Mouse (Mus musculus) large intestine, adult 2 months (tissue): ENCODE data around the gene Efr3b. TPM values are rescaled to one million over a fixed set of nuclear protein-coding genes. Genes with fewer than 3 reads are reported as not detected.

Experiments used
- DNase-seq: peaks from one replicate; pipeline ENCODE4 v3.0.0-alpha.2; 2012; ENCODE audit warnings: low read depth, low spot score
- WGBS: fragments of 180-500 bp; shearing (Covaris S2); methylation state at CpG from one replicate; pipeline ENCODE4 v1.1.7; 2018; 5-methylcytosine and 5-hydroxymethylcytosine counted together
- polyA plus RNA-seq: library from polyadenylated mRNA; depleted of rRNA; stranded (reverse); fragments of >200 nt; gene quantifications from 2 replicates; pipeline ENCODE4 v1.2.3, GENCODE M21; 2012; rRNA removed

Gene Efr3b
- polyA plus RNA-seq: 0.92 and 5.7 TPM in 2 replicates

- WGBS: under 1% methylated on average over 73 of the region's 78 CpGs
- peak; percentile 14 for DNase-seq
Observed at GRCm38 (mm10) chr12:4038061-4039041, at the start of gene Efr3b. TSS of gene Efr3b (minus strand) at chr12:4038915.

GRCm38 (mm10) chr12:4083441-4083840 lies 44.7 kb upstream of the Efr3b start:
- WGBS: 51% methylated on average over 8 of the region's 8 CpGs
- no peak for DNase-seq

- DNase-seq: peak; percentile 57
- WGBS: 6% methylated on average over 59 of the region's 59 CpGs
Observed at GRCm38 (mm10) chr12:4082132-4083001, 43.7 kb upstream of the Efr3b start, which contains the start of gene Dnajc27. TSS of gene Dnajc27 (plus strand) at chr12:4082583.

GRCm38 (mm10) chr12:4080311-4080710 lies 41.6 kb upstream of the Efr3b start:
- WGBS: 0% methylated on average over 2 of the region's 2 CpGs
- peak; percentile 29 for DNase-seq

GRCm38 (mm10) chr12:4078069-4078468 lies 39.4 kb upstream of the Efr3b start:
- WGBS: 26% methylated on average over 1 of the region's 1 CpGs
- no peak for DNase-seq

- no peak for DNase-seq
Observed at GRCm38 (mm10) chr12:4076383-4076782, 37.7 kb upstream of the Efr3b start.

- no peak for DNase-seq
- WGBS: 66% methylated on average over 8 of the region's 8 CpGs
Observed at GRCm38 (mm10) chr12:4075407-4075806, 36.7 kb upstream of the Efr3b start.

- DNase-seq: no peak
- 72% methylated on average over 9 of the region's 9 CpGs for WGBS
Observed at GRCm38 (mm10) chr12:4071671-4072070, 33.0 kb upstream of the Efr3b start.

GRCm38 (mm10) chr12:4068551-4068950 lies 29.8 kb upstream of the Efr3b start:
- no peak for DNase-seq
- 72% methylated on average over 4 of the region's 4 CpGs for WGBS

DNA sequence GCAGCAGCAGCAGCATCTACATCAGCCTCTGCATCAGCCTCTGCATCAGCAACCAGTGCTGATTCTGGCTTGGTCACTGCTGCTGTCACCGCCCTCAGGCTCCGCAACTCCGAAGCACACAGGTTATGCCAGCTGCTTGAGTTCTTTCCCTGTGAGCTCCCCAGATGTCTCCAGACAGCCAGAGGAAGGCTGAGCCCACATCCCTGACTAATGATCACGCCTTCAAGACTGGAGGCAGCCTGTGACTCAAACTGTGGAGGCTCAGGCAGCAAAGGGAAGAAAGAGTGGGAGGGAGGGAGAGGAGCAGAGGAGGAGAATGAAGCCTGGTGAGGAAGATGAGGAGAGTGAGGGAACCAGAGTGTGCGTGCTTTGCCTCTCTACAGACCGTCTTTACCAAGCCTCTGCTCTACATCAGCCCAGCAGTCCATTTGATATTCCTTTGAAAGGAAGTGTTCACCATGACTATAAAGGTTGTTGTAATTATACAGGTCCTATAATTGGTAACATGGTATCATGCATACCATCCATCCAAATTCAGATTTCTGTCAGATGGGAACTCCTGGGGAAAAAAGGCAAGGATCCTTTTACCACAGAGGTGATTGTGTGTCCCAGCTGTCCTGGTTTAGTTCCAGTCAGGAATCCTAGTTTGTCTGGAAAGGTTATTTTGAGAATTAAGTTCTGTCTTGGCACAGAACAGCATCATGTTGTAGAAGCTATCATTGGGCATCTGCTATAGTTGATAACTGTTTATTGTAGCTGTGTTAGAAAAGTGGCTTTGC lies 28.2 kb upstream of the Efr3b start:
- DNase-seq: no peak
- WGBS: 75% methylated on average over 6 of the region's 6 CpGs

DNA sequence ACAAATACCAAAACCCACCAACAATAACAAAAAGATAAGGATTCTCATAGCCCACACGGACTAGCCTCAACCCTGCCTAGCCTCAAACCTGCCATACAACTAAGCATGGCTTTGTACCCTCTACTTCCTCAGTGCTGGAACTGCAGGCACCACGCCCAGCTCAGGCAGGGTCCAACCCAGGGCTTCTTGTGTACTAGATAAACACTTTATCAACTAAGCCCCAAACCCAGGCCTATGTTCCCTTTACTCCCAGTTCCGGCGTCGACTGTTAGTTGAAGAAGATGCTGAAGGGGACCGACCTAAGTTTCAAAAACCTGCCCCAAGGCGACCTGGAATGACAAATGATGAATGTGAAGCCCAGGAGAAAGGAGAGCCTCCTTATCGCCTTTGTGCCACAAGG lies 27.2 kb upstream of the Efr3b start:
- WGBS: 67% methylated on average over 8 of the region's 8 CpGs
- no peak for DNase-seq

DNA sequence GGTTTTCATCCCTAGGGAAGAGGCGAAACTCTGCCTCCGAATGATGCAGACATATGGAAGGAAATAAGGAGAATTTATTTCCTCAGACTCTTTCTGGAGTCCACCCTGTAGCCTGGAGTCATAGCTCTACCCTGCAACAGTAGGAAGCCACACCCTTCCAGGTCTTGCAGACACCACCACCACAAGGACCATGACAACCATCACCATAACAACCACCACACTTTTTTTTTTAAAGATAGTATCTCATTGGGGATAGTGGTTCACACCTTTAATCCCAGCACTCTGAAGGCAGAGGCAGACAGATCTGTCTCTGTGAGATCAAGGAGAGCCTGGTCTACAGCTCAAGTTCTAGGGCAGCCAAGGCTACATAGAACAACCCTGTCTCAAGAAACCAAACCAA lies 26.8 kb upstream of the Efr3b start:
- 85% methylated on average over 2 of the region's 2 CpGs for WGBS
- no peak for DNase-seq

DNA sequence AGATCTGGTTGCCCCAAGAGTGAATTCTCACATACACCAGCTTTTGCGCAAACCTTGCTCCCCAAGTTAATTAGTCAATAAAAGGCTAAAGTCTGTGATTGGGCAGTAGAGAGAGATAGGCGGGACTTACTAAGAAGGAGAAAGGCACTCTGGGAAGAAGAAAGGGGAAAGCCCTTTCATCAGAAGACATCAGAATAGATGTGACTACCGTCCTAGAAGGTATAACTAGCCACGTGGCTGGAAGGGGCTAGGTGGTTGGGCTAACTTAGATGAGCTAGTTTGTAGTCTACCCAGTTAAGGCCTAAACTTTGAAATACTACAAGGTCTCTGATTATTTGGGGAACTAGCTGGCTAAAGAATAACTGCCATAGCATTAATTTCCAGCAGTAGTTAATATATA lies 21.0 kb upstream of the Efr3b start:
- WGBS: 77% methylated on average over 4 of the region's 4 CpGs
- no peak for DNase-seq

- 72% methylated on average over 9 of the region's 9 CpGs for WGBS
- DNase-seq: no peak
Observed at GRCm38 (mm10) chr12:4058321-4058720, 19.6 kb upstream of the Efr3b start.

DNA sequence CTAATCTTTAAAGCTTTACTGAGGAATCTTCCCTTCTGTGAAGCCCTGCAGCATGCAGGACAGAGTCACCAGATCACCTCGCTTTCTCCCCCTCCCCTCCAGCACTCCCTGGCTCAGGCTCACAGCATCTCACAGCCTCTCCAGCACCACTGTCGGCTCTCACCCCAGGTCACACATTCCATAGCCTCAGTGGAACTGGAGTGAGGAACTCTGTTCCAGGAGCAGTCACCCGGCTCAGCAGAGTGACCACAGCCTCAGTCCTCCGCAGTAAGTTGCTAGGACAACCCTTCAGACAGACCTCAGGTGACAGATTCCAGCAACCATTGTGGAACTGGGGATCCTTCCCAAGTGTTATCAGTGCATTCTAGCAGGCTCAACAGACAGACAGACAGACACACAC lies 16.1 kb upstream of the Efr3b start:
- DNase-seq: no peak
- WGBS: 44% methylated on average over 4 of the region's 4 CpGs

DNA sequence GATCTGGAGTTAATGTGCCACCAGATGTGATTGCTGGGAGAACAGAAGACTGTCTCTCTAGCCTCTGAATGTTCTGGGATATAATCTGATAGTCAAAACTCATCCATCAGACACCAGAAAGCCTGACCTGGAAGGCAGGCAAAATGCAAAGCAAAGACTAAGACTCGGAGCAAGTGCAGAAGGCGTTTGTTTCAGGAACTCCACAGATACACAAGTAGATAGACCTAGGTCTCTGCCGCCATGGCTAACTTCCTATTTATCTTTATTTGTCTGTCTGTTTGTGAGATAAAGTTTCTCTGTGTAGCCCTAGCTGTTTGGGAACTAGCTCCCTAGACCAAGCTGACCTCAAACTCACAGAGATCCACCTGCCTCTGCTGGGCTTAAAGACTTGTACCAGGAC lies 14.9 kb upstream of the Efr3b start:
- 75% methylated on average over 3 of the region's 3 CpGs for WGBS
- DNase-seq: no peak

DNA sequence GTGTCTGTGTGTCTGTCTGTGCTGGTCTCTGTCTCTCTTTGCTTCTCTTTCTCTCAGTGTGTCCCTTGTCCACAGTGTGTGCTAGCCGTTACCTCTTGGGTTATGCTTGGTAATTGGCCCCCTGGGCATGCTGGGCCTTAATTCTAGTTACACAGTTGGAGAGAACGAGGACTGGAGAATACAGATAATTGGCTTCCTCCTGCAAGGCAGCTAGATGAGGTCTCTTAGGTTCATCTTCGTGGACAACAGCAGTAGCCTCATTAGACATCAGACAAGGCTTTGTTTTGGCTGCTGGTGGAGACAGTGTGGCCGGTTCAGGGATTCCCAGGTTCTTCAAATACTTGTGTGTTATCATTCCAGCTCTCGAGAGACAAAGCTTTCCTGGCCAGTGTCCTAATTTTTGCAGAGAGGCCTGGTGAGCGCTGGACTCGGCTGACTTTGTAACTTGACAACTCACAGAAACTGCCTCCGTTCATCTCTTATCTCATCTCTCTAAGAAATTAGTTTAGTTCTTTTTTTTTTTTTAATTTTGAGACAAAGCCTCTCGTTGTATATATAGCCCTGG lies 12.2 kb upstream of the Efr3b start:
- 63% methylated on average over 9 of the region's 9 CpGs for WGBS
- no peak for DNase-seq

GRCm38 (mm10) chr12:4048031-4048430 lies 9.3 kb upstream of the Efr3b start:
- WGBS: 53% methylated on average over 6 of the region's 6 CpGs
- DNase-seq: no peak

DNA sequence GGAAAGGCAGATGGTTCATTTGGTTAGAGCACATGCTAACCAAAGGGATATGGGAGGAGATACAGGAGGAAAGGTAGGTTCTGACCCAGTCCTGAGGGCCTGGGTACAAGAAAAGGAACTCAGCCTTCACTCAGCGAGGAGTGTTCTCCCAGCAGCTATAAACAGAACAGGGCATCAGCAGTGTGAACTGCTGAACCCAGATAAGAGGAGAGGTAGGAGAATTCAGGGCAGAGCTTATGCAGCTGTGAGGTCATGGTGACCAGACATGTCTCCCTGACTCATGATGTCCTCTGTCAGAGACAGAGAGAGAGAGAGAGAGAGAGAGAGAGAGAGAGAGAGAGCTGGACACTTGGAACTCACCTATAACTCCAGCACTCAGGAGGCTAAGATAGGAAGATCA lies 7.3 kb upstream of the Efr3b start:
- 48% methylated on average over 1 of the region's 1 CpGs for WGBS
- no peak for DNase-seq
